Mouse (Mus musculus) heart, embryonic 15.5 days (tissue): ENCODE measurements around the gene Msi2. TPM values are rescaled to one million over a fixed set of nuclear protein-coding genes. Genes with fewer than 3 reads are reported as not detected.
A peak's percentile ranks its signal among the peaks of the same experiment; 100 is the strongest.

Experiments used
- ATAC-seq: fragments of 200-750 bp; cut with Nextera tagmentation; replicated peaks from 2 replicates; pipeline ENCODE4 v1.8.0; 2017; ENCODE audit warnings: low read depth, moderate TSS enrichment; ENCODE audit not compliant: insufficient number of reproducible peaks, insufficient read depth, low FRiP score
- H3K27ac ChIP-seq: fragments of 300-500 bp; sonication (generic); 2 replicates; pipeline ENCODE4 v1.5.1; 2015; ENCODE audit warnings: mild to moderate bottlenecking, inconsistent platforms
- H3K27me3 ChIP-seq: fragments of 300-500 bp; sonication (generic); 2 replicates; pipeline ENCODE4 v1.6.1; 2015; ENCODE audit warnings: inconsistent platforms
- H3K36me3 ChIP-seq: fragments of 300-500 bp; sonication (generic); 2 replicates; pipeline ENCODE4 v1.6.1; 2015; ENCODE audit warnings: mild to moderate bottlenecking, inconsistent platforms
- H3K4me1 ChIP-seq: fragments of 300-500 bp; sonication (generic); replicated peaks from 2 replicates; pipeline ENCODE4 v1.6.1; 2015; ENCODE audit warnings: inconsistent platforms
- H3K4me2 ChIP-seq: fragments of 300-500 bp; sonication (generic); 2 replicates; pipeline ENCODE4 v1.6.1; 2015; ENCODE audit warnings: inconsistent platforms, mild to moderate bottlenecking, moderate library complexity
- H3K4me3 ChIP-seq: fragments of 300-500 bp; sonication (generic); 2 replicates; pipeline ENCODE4 v1.5.1; 2015; ENCODE audit warnings: mild to moderate bottlenecking, inconsistent platforms
- H3K9ac ChIP-seq: fragments of 300-500 bp; sonication (generic); 2 replicates; pipeline ENCODE4 v1.6.1; 2015; ENCODE audit warnings: mild to moderate bottlenecking, inconsistent platforms
- H3K9me3 ChIP-seq: fragments of 300-500 bp; sonication (generic); replicated peaks from 2 replicates; pipeline ENCODE4 v1.6.1; 2016; ENCODE audit warnings: inconsistent platforms
- WGBS: fragments of 180-500 bp; shearing (Covaris S2); methylation state at CpG from one replicate; pipeline ENCODE4 v1.1.7; 2015; ENCODE audit warnings: mixed read lengths; 5-methylcytosine and 5-hydroxymethylcytosine counted together
- polyA plus RNA-seq: library from polyadenylated mRNA; unstranded; fragments of >200 nt; fragmentation: Nextera tagmentation; extraction: Ambion mirVana; gene quantifications from 2 replicates; pipeline ENCODE4 v1.2.1, GENCODE M21; 2015

The Msi2 gene
- polyA plus RNA-seq, 1 experiment from 2014 or later, result 19.6 TPM

GRCm38 (mm10) chr11:88583866-88584265 is 134.4 kb downstream of the Msi2 start:
- no peaks in the 10 kb centered on the region for H3K9me3 ChIP-seq
- 0 out of 2 replicates have a peak overlapping the region, but pooled peaks have one; percentile 5 for H3K4me2 ChIP-seq
- H3K36me3 ChIP-seq, result no peaks in the 10 kb centered on the region
- H3K27me3 ChIP-seq, result no peaks in the 10 kb centered on the region
- no peak overlapping the region for H3K4me3 ChIP-seq
- 16% methylated on average over 6 of the region's 6 CpGs for whole genome bisulfite sequencing
- no peak overlapping the region; the same call in 1 of the 2 replicates for H3K9ac ChIP-seq
- peaks cover 75% of the 10 kb centered on the region for H3K4me1 ChIP-seq
- H3K27ac ChIP-seq, result peak overlapping the region; percentile 75
- no peak for ATAC-seq

- WGBS, result 14% methylated on average over 8 of the region's 8 CpGs
- Histone ChIP-seq H3K27me3 (no peaks in the 10 kb centered on the region), H3K9me3 (no peaks in the 10 kb centered on the region), H3K4me1 (peaks cover 76% of the 10 kb centered on the region), H3K4me2 (peak overlapping the region; percentile 37; the same call in 1 of the 2 replicates), H3K9ac (no peak overlapping the region; the same call in 1 of the 2 replicates), H3K36me3 (no peaks in the 10 kb centered on the region), H3K27ac (peak overlapping the region; percentile 75), H3K4me3 (no peak overlapping the region)
- no peak for ATAC-seq
Measured at GRCm38 (mm10) chr11:88583259-88583833, 135.0 kb downstream of the Msi2 start.

GRCm38 (mm10) chr11:88582781-88583180 is 135.5 kb downstream of the Msi2 start:
- Histone ChIP-seq H3K9me3 (no peaks in the 10 kb centered on the region), H3K27ac (peak overlapping the region; percentile 75), H3K27me3 (no peaks in the 10 kb centered on the region), H3K4me2 (peak overlapping the region; percentile 37), H3K4me1 (peaks cover 75% of the 10 kb centered on the region), H3K9ac (no peak overlapping the region), H3K4me3 (no peak overlapping the region), H3K36me3 (no peaks in the 10 kb centered on the region)
- 13% methylated on average over 7 of the region's 7 CpGs for WGBS
- no peak for ATAC-seq

GRCm38 (mm10) chr11:88582021-88582707 is 136.1 kb downstream of the Msi2 start:
- 0 out of 2 replicates have a peak overlapping the region, but pooled peaks have one; percentile 5 for H3K9ac ChIP-seq
- peak overlapping the region; percentile 75 for H3K27ac ChIP-seq
- H3K27me3 ChIP-seq, result no peaks in the 10 kb centered on the region
- WGBS, result 37% methylated on average over 13 of the region's 13 CpGs
- H3K4me2 ChIP-seq, result peak overlapping the region; percentile 37
- H3K4me3 ChIP-seq, result no peak overlapping the region
- no peaks in the 10 kb centered on the region for H3K36me3 ChIP-seq
- no peaks in the 10 kb centered on the region for H3K9me3 ChIP-seq
- ATAC-seq, result no peak
- H3K4me1 ChIP-seq, result peaks cover 75% of the 10 kb centered on the region

- H3K4me3 ChIP-seq, result no peak overlapping the region
- 65% methylated on average over 7 of the region's 7 CpGs for WGBS
- no peak overlapping the region for H3K4me2 ChIP-seq
- H3K9ac ChIP-seq, result no peak overlapping the region
- ATAC-seq, result no peak
- H3K27me3 ChIP-seq, result no peaks in the 10 kb centered on the region
- H3K9me3 ChIP-seq, result no peaks in the 10 kb centered on the region
- H3K36me3 ChIP-seq, result no peaks in the 10 kb centered on the region
- H3K4me1 ChIP-seq, result peaks cover 75% of the 10 kb centered on the region
- H3K27ac ChIP-seq, result peak overlapping the region; percentile 75; the same call in 1 of the 2 replicates
Measured at GRCm38 (mm10) chr11:88581375-88581774, 136.9 kb downstream of the Msi2 start.

GRCm38 (mm10) chr11:88578700-88579099 is 139.6 kb downstream of the Msi2 start:
- Histone ChIP-seq H3K4me3 (no peak overlapping the region), H3K27me3 (no peaks in the 10 kb centered on the region), H3K9me3 (no peaks in the 10 kb centered on the region), H3K9ac (no peak overlapping the region), H3K27ac (no peak overlapping the region), H3K4me1 (peaks cover 75% of the 10 kb centered on the region), H3K4me2 (no peak overlapping the region), H3K36me3 (no peaks in the 10 kb centered on the region)
- ATAC-seq, result no peak
- 80% methylated on average over 2 of the region's 2 CpGs for WGBS

GRCm38 (mm10) chr11:88577076-88577475 is 141.2 kb downstream of the Msi2 start:
- H3K27me3 ChIP-seq, result no peaks in the 10 kb centered on the region
- no peaks in the 10 kb centered on the region for H3K36me3 ChIP-seq
- H3K9me3 ChIP-seq, result no peaks in the 10 kb centered on the region
- H3K4me1 ChIP-seq, result peaks cover 71% of the 10 kb centered on the region
- ATAC-seq, result no peak
- H3K4me3 ChIP-seq, result no peak overlapping the region
- peak overlapping the region; percentile 29 for H3K27ac ChIP-seq
- WGBS, result 58% methylated on average over 7 of the region's 7 CpGs
- no peak overlapping the region for H3K4me2 ChIP-seq
- no peak overlapping the region for H3K9ac ChIP-seq

- Histone ChIP-seq H3K9ac (no peak overlapping the region), H3K4me3 (no peak overlapping the region), H3K4me1 (peaks cover 68% of the 10 kb centered on the region), H3K27me3 (no peaks in the 10 kb centered on the region), H3K36me3 (no peaks in the 10 kb centered on the region), H3K27ac (peak overlapping the region; percentile 29), H3K4me2 (no peak overlapping the region), H3K9me3 (no peaks in the 10 kb centered on the region)
- no peak for ATAC-seq
- WGBS, result 47% methylated on average over 7 of the region's 7 CpGs
Measured at GRCm38 (mm10) chr11:88576233-88576998, 141.9 kb downstream of the Msi2 start.

GRCm38 (mm10) chr11:88574575-88575360 is 143.5 kb downstream of the Msi2 start:
- Histone ChIP-seq H3K27ac (peak overlapping the region; percentile 77), H3K9ac (no peak overlapping the region), H3K36me3 (no peaks in the 10 kb centered on the region), H3K4me1 (peaks cover 77% of the 10 kb centered on the region), H3K4me3 (no peak overlapping the region), H3K4me2 (no peak overlapping the region), H3K27me3 (no peaks in the 10 kb centered on the region), H3K9me3 (no peaks in the 10 kb centered on the region)
- no peak; the same call in 1 of the 2 replicates for ATAC-seq
- WGBS, result 57% methylated on average over 4 of the region's 4 CpGs

GRCm38 (mm10) chr11:88573013-88573412 is 145.3 kb downstream of the Msi2 start:
- Histone ChIP-seq H3K4me2 (no peak overlapping the region), H3K27ac (no peak overlapping the region), H3K9me3 (no peaks in the 10 kb centered on the region), H3K36me3 (no peaks in the 10 kb centered on the region), H3K27me3 (no peaks in the 10 kb centered on the region), H3K9ac (no peak overlapping the region), H3K4me1 (peaks cover 79% of the 10 kb centered on the region), H3K4me3 (no peak overlapping the region)
- no peak for ATAC-seq
- WGBS, result 94% methylated on average over 5 of the region's 5 CpGs

- Histone ChIP-seq H3K4me2 (no peak overlapping the region), H3K4me3 (no peak overlapping the region), H3K27ac (no peak overlapping the region), H3K36me3 (no peaks in the 10 kb centered on the region), H3K27me3 (no peaks in the 10 kb centered on the region), H3K4me1 (peaks cover 73% of the 10 kb centered on the region), H3K9me3 (no peaks in the 10 kb centered on the region), H3K9ac (no peak overlapping the region)
- WGBS, result 84% methylated on average over 11 of the region's 11 CpGs
- ATAC-seq, result no peak
Measured at GRCm38 (mm10) chr11:88572461-88572860, 145.9 kb downstream of the Msi2 start.
